Mouse (Mus musculus) kidney, adult 2 months (tissue): ENCODE data around the gene Gsg1l. TPM values are rescaled to one million over a fixed set of nuclear protein-coding genes. Genes with fewer than 3 reads are reported as not detected.

Experiments
- DNase-seq: peaks from one replicate; pipeline ENCODE4 v3.0.0; 2021
- H3K27ac ChIP-seq: fragments of 200-500 bp; 2 replicates; pipeline ENCODE4 v1.5.1; 2012; ENCODE audit warnings: low read depth, low read length, control low read depth, inconsistent platforms; ENCODE audit not compliant: insufficient read depth
- H3K27me3 ChIP-seq: fragments of 200-500 bp; replicated peaks from 2 replicates; pipeline ENCODE4 v1.6.1; 2012; ENCODE audit warnings: mild to moderate bottlenecking, moderate library complexity, low read length, inconsistent platforms; ENCODE audit not compliant: control insufficient read depth, insufficient read depth
- H3K36me3 ChIP-seq: fragments of 200-500 bp; 2 replicates; pipeline ENCODE4 v1.6.1; 2012; ENCODE audit warnings: mild to moderate bottlenecking, moderate library complexity, low read length, inconsistent platforms; ENCODE audit not compliant: control insufficient read depth, insufficient read depth
- H3K4me1 ChIP-seq: fragments of 200-500 bp; 2 replicates; pipeline ENCODE4 v1.6.1; 2011; ENCODE audit warnings: low read length; ENCODE audit not compliant: control insufficient read depth, insufficient read depth
- H3K4me3 ChIP-seq: fragments of 200-500 bp; 2 replicates; pipeline ENCODE4 v1.5.1; 2011; ENCODE audit warnings: mild to moderate bottlenecking, low read depth, low read length, control low read depth; ENCODE audit not compliant: insufficient read depth
- CTCF ChIP-seq: fragments of 200-500 bp; conservative IDR thresholded peaks from 2 replicates; pipeline ENCODE4 v1.5.1; 2011; ENCODE audit warnings: low read depth, mild to moderate bottlenecking, control low read depth, low read length, moderate library complexity, mixed read lengths; ENCODE audit not compliant: insufficient read depth, insufficient read length
- POLR2A ChIP-seq: fragments of 200-500 bp; IDR thresholded peaks from one replicate; pipeline ENCODE4 v1.6.1; 2011; ENCODE audit warnings: low read depth, low read length, control low read depth
- WGBS: fragments of 180-500 bp; shearing (Covaris S2); methylation state at CpG from one replicate; pipeline ENCODE4 v1.1.7; 2018; 5-methylcytosine and 5-hydroxymethylcytosine counted together
- polyA plus RNA-seq: library from polyadenylated mRNA; depleted of rRNA; stranded (reverse); fragments of >200 nt; gene quantifications from 2 replicates; pipeline ENCODE4 v1.2.3, GENCODE M21; 2012

Gsg1l gene
- polyA plus RNA-seq, 1 experiment = 0.33 TPM

DNA sequence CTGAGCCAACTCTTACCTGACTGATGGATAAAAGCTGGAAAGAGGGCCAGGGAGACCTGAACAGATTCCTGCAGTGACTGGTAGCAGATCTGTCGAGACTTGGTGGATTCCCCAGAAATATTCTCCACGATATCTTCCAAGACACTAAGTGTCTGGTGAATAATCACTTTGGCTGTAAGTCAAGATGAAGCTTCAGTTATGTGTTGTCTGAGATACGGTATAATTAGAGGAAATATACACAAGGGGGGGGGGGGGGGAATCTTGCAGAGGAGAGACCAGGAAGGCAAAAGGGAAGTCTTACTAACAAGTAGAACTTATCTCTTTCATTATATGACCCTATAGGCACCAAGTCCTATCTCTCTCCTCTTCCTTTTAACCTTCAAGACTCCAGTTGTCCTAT is 27.7 kb upstream of the Gsg1l start:
- Histone ChIP-seq H3K36me3 (peaks cover 2% of the 10 kb centered on the region), H3K4me3 (no peak overlapping the region), H3K27ac (no peak overlapping the region), H3K4me1 (no peaks in the 10 kb centered on the region), H3K27me3 (no peaks in the 10 kb centered on the region)
- WGBS = 73% methylated on average over 3 of the region's 3 CpGs
- TF ChIP-seq CTCF (no peak), POLR2A (no peak)
- DNase-seq = no peak

DNA sequence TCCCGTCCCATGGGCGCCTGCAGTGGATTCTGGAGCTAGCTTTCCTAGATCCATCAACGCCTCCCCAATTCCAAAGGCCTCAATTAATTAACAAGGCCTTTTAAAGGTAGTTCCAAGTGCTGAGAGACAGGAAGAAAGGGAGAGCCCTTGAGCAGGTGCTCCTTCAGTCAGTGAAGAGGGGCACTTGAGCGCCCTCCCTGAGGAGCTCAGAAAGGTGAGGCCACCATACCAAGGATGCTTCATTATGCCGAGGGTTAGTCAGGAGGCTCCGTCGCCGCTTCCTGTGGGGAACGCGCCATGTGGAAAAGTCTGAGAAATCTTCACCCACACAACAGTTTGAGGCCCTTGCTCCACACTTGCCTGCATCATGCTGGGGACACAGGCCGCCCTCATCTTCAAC is 18.2 kb upstream of the Gsg1l start:
- Histone ChIP-seq H3K36me3 (peaks cover 2% of the 10 kb centered on the region), H3K4me3 (no peak overlapping the region)
- TF ChIP-seq CTCF (no peak), POLR2A (no peak)

GRCm38 (mm10) chr7:126099835-126100234 is 17.6 kb upstream of the Gsg1l start:
- 79% methylated on average over 2 of the region's 2 CpGs for WGBS
- TF ChIP-seq CTCF (no peak), POLR2A (no peak)
- DNase-seq = no peak
- Histone ChIP-seq H3K4me1 (no peaks in the 10 kb centered on the region), H3K27me3 (no peaks in the 10 kb centered on the region), H3K36me3 (peaks cover 2% of the 10 kb centered on the region), H3K4me3 (no peak overlapping the region), H3K27ac (no peak overlapping the region)

More for the DNA sequence above, 18.2 kb upstream of the Gsg1l start:
- DNase-seq = no peak
- 94% methylated on average over 11 of the region's 11 CpGs for WGBS
- no peaks in the 10 kb centered on the region for H3K4me1 ChIP-seq
- H3K27ac ChIP-seq = no peak overlapping the region
- H3K27me3 ChIP-seq = no peaks in the 10 kb centered on the region

- no peak for TF ChIP-seq POLR2A
- no peak for TF ChIP-seq CTCF
- WGBS = 98% methylated on average over 7 of the region's 7 CpGs
- Histone ChIP-seq H3K27me3 (no peaks in the 10 kb centered on the region), H3K4me3 (no peak overlapping the region), H3K27ac (no peak overlapping the region), H3K4me1 (no peaks in the 10 kb centered on the region), H3K36me3 (peaks cover 2% of the 10 kb centered on the region)
- DNase-seq = no peak
These were observed 17.1 kb upstream of the Gsg1l start for GRCm38 (mm10) chr7:126099163-126099775.

GRCm38 (mm10) chr7:126097219-126097915 is 15.2 kb upstream of the Gsg1l start:
- Histone ChIP-seq H3K27me3 (no peaks in the 10 kb centered on the region), H3K4me1 (no peaks in the 10 kb centered on the region), H3K36me3 (no peaks in the 10 kb centered on the region; the same call in none of the 2 replicates), H3K4me3 (no peak overlapping the region), H3K27ac (no peak overlapping the region)
- WGBS = 64% methylated on average over 7 of the region's 9 CpGs
- DNase-seq = no peak
- TF ChIP-seq POLR2A = no peak
- no peak for TF ChIP-seq CTCF

- H3K4me1 ChIP-seq = no peaks in the 10 kb centered on the region
- 68% methylated on average over 5 of the region's 5 CpGs for WGBS
- no peak overlapping the region for H3K4me3 ChIP-seq
- H3K27me3 ChIP-seq = no peaks in the 10 kb centered on the region
- DNase-seq = peak; percentile 57
- H3K27ac ChIP-seq = no peak overlapping the region
- no peak for TF ChIP-seq CTCF
- TF ChIP-seq POLR2A = no peak
- H3K36me3 ChIP-seq = no peaks in the 10 kb centered on the region; the same call in 1 of the 2 replicates
These were observed 14.4 kb upstream of the Gsg1l start for GRCm38 (mm10) chr7:126096596-126096995.

DNA sequence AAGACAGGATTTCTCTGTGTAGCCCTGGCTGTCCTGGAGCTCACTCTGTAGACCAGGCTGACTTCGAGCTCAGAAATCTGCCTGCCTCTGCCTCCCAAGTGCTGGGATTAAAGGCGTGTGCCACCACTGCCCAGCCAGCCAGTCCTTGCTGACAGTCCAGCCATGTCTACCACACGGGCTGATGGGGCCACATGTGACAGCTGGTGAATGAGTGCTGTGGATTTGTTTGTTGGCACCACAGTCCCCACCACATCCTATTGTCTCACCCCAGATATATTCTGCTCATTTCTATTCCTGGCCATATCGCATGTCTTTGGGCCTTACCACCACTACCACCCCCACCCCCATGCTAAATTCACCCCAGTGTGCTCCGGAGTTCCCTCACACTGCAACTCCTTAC is 12.5 kb upstream of the Gsg1l start:
- 77% methylated on average over 5 of the region's 5 CpGs for WGBS
- no peaks in the 10 kb centered on the region for H3K27me3 ChIP-seq

More for the DNA sequence above, 12.5 kb upstream of the Gsg1l start:
- H3K4me3 ChIP-seq = no peak overlapping the region
- H3K27ac ChIP-seq = no peak overlapping the region
- no peaks in the 10 kb centered on the region for H3K4me1 ChIP-seq
- no peak for DNase-seq
- H3K36me3 ChIP-seq = no peaks in the 10 kb centered on the region
- no peak for TF ChIP-seq POLR2A
- TF ChIP-seq CTCF = no peak
